Mouse (Mus musculus) CH12.LX (cell line): ENCODE results near the gene Mat2b.

Source experiments
- CTCF ChIP-seq, 2 experiments: IDR thresholded peaks in 1 of 2; conservative IDR thresholded peaks in 1 of 2; 2 replicates each; pipeline ENCODE4 v1.5.1; 2011 to 2012; ENCODE audit warnings: low read depth in 2 of 2, low read length in 2 of 2, improper control_type of control experiment in 1 of 2, inconsistent platforms in 1 of 2, mild to moderate bottlenecking in 1 of 2, moderate library complexity in 1 of 2
- EP300 ChIP-seq: IDR thresholded peaks from 2 replicates; pipeline ENCODE4 v1.6.1; 2011; ENCODE audit warnings: low read length, improper control_type of control experiment
- JUN ChIP-seq: IDR thresholded peaks from 2 replicates; pipeline ENCODE4 v1.6.1; 2011; ENCODE audit warnings: low read depth, mild to moderate bottlenecking, low read length, improper control_type of control experiment, moderate library complexity; ENCODE audit not compliant: insufficient read depth

GRCm38 (mm10) chr11:40713858-40714257, 18.9 kb upstream of the Mat2b start:
- TF ChIP-seq JUN (no peak), EP300 (no peak), CTCF (conservative IDR thresholded peaks at IDR 0.05 in 1 of 2, IDR thresholded peaks at IDR 0.05 in 1 of 2; ENCODE audit: low read depth in 2 of 2, low read length in 2 of 2) (no peak)
